9 mouse cellular contexts compared by ENCODE assay signal in genomic region chr11:85831656-85832230, GRCm38 (mm10). TPM values are rescaled to one million over a fixed set of nuclear protein-coding genes. Genes with fewer than 3 reads are reported as not detected.
DNase-seq lines count a peak whose midpoint lies in the region; ATAC-seq and TF ChIP-seq lines count a peak whose summit lies in the region.
"Had no signal": no experiment of that assay in that cellular context is flagged by ENCODE, and none has a peak within 500 bp of the region (broad histone marks: within the 10 kb centered on the region; RNA-seq: fewer than 3 reads in every experiment).

No protein-coding gene starts in this region.

- H3K4me1 ChIP-seq in hindbrain, postnatal 0 days (ENCODE audit: insufficient read depth, low read length) = no peaks in the 10 kb centered on the region
- H3K4me1 ChIP-seq in midbrain, embryonic 13.5 days (replicated peaks) = peaks cover 40% of the 10 kb centered on the region

- no peak overlapping the region for H3K9ac ChIP-seq in hindbrain, postnatal 0 days (replicated peaks; ENCODE audit: low read length)
- no peak overlapping the region for H3K9ac ChIP-seq in midbrain, embryonic 13.5 days (replicated peaks)

- TF ChIP-seq CTCF in hindbrain, postnatal 0 days (IDR thresholded peaks at IDR 0.05; ENCODE audit: low read depth) = no peak

- peak overlapping the region; percentile 52 for H3K4me2 ChIP-seq in hindbrain, postnatal 0 days (ENCODE audit: low read depth, low read length)
- peak overlapping the region; percentile 65 for H3K4me2 ChIP-seq in midbrain, embryonic 13.5 days (replicated peaks)

- H3K27ac ChIP-seq in hindbrain, postnatal 0 days = no peak overlapping the region
- H3K27ac ChIP-seq in midbrain, embryonic 13.5 days = no peak overlapping the region
- H3K27ac ChIP-seq: macrophage had no signal

- peak overlapping the region; percentile 32 for H3K4me3 ChIP-seq in hindbrain, postnatal 0 days (ENCODE audit: low read length)
- peak overlapping the region; percentile 41 for H3K4me3 ChIP-seq in midbrain, embryonic 13.5 days (replicated peaks)

- H3K36me3 ChIP-seq in hindbrain, postnatal 0 days (ENCODE audit: insufficient read depth, low read length) = no peaks in the 10 kb centered on the region
- H3K36me3 ChIP-seq in midbrain, embryonic 13.5 days = no peaks in the 10 kb centered on the region

- no peaks in the 10 kb centered on the region for H3K9me3 ChIP-seq in hindbrain, postnatal 0 days (ENCODE audit: low read length)
- H3K9me3 ChIP-seq in midbrain, embryonic 13.5 days = no peaks in the 10 kb centered on the region

- DNase-seq in adrenal gland, adult 2 months = peak; percentile 52
- DNase-seq in adrenal gland, postnatal 25 days = no peak
- DNase-seq in embryo, embryonic 10 days (ENCODE audit: low spot score) = peak; percentile 47
- no peak for DNase-seq in hindbrain, postnatal 0 days (ENCODE audit: low spot score)
- DNase-seq in natural killer cell, adult 2 months (ENCODE audit: low spot score in 2 of 2) = no peak
- no peak for DNase-seq in cerebellum, postnatal 14 days
- no peak for DNase-seq in layer of hippocampus, adult 9-11 months

- WGBS in hindbrain, postnatal 0 days = 2% methylated on average over 33 of the region's 33 CpGs
- WGBS in midbrain, embryonic 13.5 days = under 1% methylated on average over 33 of the region's 33 CpGs

- ATAC-seq in hindbrain, postnatal 0 days = no peak
- no peak for ATAC-seq in midbrain, embryonic 13.5 days

- peaks cover 75% of the 10 kb centered on the region for H3K27me3 ChIP-seq in hindbrain, postnatal 0 days (ENCODE audit: insufficient read depth, low read length)
- peaks cover 98% of the 10 kb centered on the region for H3K27me3 ChIP-seq in midbrain, embryonic 13.5 days

RNA-seq across cellular contexts. Expression of gene Tbx2, which starts 0.6 kb away (rescaled TPM):
- total RNA-seq in adrenal gland, adult 2 months (2021) = 10 to 100 TPM; 16.8 to 29.0 TPM
- 54.5 and 56.0 TPM in 2 replicates for polyA plus RNA-seq in adrenal gland, adult 2 months (2012; rRNA removed)
- 25.6 and 27.5 TPM in 2 replicates for total RNA-seq in adrenal gland, postnatal 25 days (2021)
- 3.6 and 7.9 TPM in 2 replicates for total RNA-seq in hindbrain, postnatal 0 days (2014; rRNA removed)
- polyA plus RNA-seq in hindbrain, postnatal 0 days (2015; fragmentation: Nextera tagmentation; extraction: Ambion mirVana) = 0.70 and 0.86 TPM in 2 replicates
- 0.44 and 0.57 TPM in 2 replicates for polyA plus RNA-seq in midbrain, embryonic 13.5 days (2015; fragmentation: Nextera tagmentation; extraction: Ambion mirVana)
- polyA plus RNA-seq: macrophage had no signal

RNA-seq across cellular contexts. Expression of gene Gm11444, which starts 18.4 kb away (rescaled TPM):
- not detected for total RNA-seq in adrenal gland, adult 2 months (2021)
- not detected in 2 replicates for polyA plus RNA-seq in adrenal gland, adult 2 months (2012; rRNA removed)
- not detected in 2 replicates for total RNA-seq in adrenal gland, postnatal 25 days (2021)
- not detected in 2 replicates for total RNA-seq in hindbrain, postnatal 0 days (2014; rRNA removed)
- polyA plus RNA-seq in hindbrain, postnatal 0 days (2015; fragmentation: Nextera tagmentation; extraction: Ambion mirVana) = not detected in 2 replicates
- not detected in 2 replicates for polyA plus RNA-seq in midbrain, embryonic 13.5 days (2015; fragmentation: Nextera tagmentation; extraction: Ambion mirVana)
- polyA plus RNA-seq: macrophage had no signal

RNA-seq across cellular contexts. Expression of gene Tbx4, which starts 54.5 kb away (rescaled TPM):
- total RNA-seq in adrenal gland, adult 2 months (2021) = under 1 TPM in 1 of 2 experiments, not detected in 1; 0.10 TPM
- 0.10 and 0.27 TPM in 2 replicates for polyA plus RNA-seq in adrenal gland, adult 2 months (2012; rRNA removed)
- total RNA-seq in adrenal gland, postnatal 25 days (2021) = not detected in 2 replicates
- total RNA-seq in hindbrain, postnatal 0 days (2014; rRNA removed) = 0.18 and 0.47 TPM in 2 replicates
- 0.20 and 0.23 TPM in 2 replicates for polyA plus RNA-seq in hindbrain, postnatal 0 days (2015; fragmentation: Nextera tagmentation; extraction: Ambion mirVana)
- polyA plus RNA-seq in midbrain, embryonic 13.5 days (2015; fragmentation: Nextera tagmentation; extraction: Ambion mirVana) = 0.20 and 0.26 TPM in 2 replicates
- polyA plus RNA-seq: macrophage had no signal

Comparison
In these comparisons a context has a peak if more than half of its experiments do, and no peak if none do; other contexts are left out.
1. DNase-seq: peak in adrenal gland, adult 2 months (single experiment) and embryo, embryonic 10 days (single experiment); none in adrenal gland, postnatal 25 days (single experiment), hindbrain, postnatal 0 days (single experiment), natural killer cell, adult 2 months (0 of 2), cerebellum, postnatal 14 days (0 of 2) and layer of hippocampus, adult 9-11 months (single experiment).